Mouse (Mus musculus) adrenal gland, adult 18-20 months (tissue): ENCODE measurements around the gene Cyp1a1. TPM values are rescaled to one million over a fixed set of nuclear protein-coding genes. Genes with fewer than 3 reads are reported as not detected.

Experiments used
- DNase-seq, 2 experiments: peaks; one replicate each; pipeline ENCODE4 v3.0.0; 2021 to 2022; ENCODE audit warnings: low spot score in 2 of 2
- total RNA-seq, 2 experiments: library from RNA; stranded (reverse); gene quantifications; 1 replicate in 1 of 2; 2 replicates in 1 of 2; pipeline ENCODE4 v1.2.3; 2021

Gene Cyp1a1
- total RNA-seq, 2 experiments from 2014 or later = 0.17 to 1.0 TPM

DNA sequence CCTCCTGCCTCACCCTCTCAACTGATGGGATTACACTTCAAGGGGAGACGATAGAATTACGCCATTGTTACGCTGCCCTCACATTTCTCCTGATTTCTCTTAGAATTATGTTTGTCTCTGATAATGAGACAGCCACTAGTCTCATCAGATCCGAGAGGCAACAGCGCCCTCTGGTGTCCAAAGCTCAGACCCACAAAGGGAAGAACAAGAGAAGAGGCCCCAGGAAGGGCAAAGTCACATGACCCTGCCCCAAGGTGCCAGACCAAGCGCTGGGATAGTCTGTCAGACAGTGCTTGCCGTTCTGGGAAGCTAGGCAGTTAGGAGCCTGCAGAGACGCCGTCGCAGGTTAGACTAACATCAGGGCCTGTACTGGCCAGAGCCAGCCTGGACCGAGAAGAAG is 32.0 kb upstream of the Cyp1a1 start:
- DNase-seq = peak; percentile 96 to 98

DNA sequence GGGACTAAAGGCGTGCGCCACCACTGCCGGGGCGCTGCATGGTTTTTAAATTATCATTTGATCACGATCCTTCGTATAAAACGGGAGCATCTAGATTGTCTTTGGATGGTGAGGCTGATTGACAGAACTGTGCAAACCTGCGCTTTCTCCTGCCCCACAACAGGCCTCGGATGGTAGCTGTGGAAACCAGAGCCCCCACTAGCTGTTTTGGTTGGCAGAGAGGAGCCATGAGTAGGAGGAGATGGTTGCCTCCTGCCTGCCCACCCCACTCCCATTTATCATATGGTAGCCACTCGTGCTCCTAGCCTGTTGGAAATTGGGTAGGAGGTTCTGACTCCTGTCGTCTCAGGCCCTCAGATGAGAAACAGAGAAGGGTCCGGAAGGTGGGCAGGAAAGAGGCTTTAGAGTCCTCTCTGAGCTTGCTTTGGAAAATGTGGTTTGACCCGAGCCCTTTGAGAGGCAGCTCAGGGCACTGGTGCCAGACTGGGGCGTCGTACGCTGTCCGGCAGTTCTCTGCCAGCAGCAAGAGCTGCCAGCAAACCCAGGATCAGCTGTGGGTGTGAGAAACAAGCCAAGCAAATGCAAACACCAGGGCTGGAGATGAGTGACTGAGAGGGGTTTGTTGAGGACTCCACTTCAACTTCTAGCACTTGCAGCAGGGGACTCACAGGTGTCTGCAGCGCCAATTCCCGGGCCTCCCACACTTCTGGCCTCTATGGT is 30.9 kb upstream of the Cyp1a1 start:
- no peak for DNase-seq

DNA sequence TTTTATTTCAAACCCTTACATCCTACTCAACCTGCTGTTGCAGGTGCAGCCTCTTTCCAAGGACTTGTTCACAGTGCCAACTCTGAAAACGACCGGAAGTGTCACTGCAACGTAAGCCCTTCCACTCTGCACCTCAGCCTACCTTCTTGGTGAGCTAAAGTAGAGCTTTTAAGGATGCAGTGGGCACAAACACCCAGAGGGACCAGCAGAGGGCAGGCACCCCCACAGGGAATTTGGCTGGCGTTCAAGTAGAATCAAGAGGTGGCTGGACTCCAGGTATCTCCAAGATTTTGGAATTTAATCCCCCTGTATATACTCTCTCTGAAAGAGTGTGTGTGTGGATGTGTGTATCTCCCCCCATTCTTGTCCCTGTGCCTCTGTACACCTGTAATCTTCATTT is 29.9 kb upstream of the Cyp1a1 start:
- DNase-seq = no peak

DNA sequence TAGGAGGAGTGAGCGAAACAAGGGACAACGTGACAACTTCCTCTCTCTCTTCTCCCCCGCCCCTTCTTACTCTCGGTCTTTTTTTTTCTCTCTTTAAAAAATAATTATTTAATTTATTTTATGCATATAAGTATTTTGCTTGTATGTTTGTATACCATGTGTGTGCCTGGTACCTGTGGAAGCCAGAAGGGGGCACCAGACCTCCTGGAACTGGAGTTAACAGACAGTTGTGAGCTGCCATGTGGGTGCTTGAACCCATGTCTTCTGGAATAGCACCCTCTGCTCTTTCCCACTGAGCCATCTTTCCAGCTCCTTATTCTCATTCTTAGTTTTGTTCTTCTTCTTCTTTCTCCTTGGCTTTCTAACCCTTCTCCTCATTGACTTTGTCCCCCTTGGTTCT is 28.8 kb upstream of the Cyp1a1 start:
- no peak for DNase-seq

DNA sequence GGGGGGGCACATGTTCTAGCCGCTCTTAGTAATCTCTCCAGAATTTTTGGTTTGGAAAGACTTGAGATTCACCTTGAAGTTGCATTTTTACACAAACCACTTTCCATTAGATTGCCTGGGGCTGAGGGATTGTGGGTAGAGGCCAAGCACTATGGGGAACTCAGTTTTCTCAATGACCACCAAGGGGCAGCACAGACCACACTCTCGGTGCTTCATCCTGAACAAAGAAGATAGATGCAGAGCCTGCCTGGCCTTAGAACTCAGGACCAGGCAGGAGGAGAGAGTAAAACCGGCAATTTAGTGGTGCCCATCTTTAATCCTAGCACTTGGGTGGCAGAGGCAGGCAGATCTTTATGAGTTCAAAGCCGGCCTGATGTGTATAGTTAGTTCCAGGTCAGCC is 28.0 kb upstream of the Cyp1a1 start:
- peak; percentile 63 to 67 for DNase-seq

DNA sequence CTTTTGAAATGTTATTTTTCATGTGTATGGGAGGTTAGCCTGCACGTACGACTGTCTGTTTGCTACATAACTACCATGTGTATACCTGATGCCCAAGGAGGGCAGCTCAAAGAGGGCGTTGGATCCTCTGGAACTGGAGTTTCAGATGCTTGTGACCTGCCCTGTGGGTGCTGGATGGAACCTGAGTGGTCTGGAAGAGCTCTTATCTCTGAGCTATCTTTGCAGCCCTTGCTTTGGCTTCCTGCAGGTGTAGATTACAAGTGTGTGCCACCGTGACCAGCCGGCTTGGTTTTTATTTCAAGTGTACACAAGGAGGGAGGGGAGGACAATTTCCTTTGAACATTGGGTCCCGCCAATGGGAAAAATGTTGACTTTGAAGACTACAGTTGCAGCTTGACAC is 27.2 kb upstream of the Cyp1a1 start:
- DNase-seq = no peak

- no peak for DNase-seq
Observed at GRCm38 (mm10) chr9:57661552-57661951, 26.2 kb upstream of the Cyp1a1 start.

DNA sequence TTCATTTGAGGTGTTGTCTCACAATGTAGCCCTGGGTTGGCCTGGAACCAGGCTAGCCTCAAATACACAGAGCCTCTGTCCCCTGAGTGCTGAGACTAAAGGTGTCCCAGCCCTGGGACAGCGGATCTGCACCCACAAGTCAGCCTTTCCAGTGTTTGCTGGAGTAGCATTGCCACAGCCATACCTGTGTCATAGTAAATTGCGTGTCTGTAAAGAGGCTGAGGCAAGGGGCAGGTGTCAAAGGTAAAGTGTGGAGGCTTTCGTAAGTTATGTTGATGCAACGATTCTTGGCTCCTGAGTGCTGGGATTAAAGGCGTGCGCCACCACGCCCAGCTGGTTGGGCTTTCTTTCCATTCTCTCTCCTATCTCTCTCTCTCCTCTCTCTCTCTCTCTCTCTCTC is 23.1 kb upstream of the Cyp1a1 start:
- no peak for DNase-seq

- DNase-seq = no peak
Observed at GRCm38 (mm10) chr9:57666536-57666935, 21.2 kb upstream of the Cyp1a1 start.

DNA sequence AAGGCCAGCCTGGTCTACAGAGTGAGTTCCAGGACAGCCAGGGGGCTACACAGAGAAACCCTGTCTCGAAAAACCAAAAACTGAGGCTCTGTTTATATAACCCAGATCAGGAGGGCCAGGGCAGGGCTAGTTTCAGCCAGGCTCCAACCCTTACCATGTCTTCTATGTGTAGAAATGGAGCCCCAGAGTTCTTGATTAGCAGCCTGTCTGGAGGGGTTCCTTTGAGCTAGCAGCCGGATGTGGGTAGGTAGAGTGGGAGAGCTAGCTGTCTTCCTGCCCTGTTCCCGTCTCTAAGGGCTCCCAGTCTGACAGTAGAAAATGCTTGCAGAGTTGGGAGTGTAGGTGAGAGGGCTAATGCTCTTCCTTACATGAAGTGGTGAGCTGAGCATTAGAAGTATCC is 20.6 kb upstream of the Cyp1a1 start:
- DNase-seq = no peak

DNA sequence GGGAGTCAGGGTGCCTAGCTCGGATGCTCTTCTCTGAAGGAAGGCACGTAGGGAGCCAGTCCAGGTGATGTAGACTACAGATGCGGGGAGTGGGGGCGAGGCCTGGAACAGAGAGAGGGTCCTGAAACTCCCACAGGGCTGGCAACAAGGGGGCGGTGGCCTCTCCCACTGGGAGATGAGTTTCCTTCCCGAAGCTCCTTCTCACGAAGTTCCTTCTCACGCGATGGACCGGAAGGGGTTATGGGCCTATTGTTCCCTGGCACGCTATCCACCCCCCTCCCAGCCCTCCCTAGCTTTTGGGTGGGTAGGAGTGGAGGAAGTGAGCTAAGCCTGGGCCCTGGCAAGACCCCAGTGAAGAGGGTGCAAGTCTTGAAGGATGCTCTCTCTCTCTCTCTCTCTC is 19.9 kb upstream of the Cyp1a1 start:
- no peak for DNase-seq

DNA sequence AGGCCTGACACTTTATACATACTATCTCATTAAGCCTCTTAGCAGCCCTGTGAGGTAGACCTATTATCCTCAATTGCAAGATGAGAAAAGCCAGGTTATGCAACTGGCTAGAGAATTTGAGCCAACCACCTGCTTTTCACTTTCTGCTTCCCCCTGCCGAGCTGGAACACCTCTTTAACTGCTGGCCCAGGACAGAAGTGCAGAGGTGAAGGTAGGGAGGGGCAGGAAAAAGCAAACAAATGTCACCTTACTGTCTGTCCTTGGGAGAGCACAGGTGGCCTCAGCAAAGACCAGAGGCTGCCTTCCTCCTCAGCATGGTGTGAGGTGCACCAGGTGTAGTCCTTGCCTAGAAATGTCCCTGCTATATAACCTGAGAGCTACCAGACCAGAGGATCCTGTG is 19.5 kb upstream of the Cyp1a1 start:
- no peak for DNase-seq

DNA sequence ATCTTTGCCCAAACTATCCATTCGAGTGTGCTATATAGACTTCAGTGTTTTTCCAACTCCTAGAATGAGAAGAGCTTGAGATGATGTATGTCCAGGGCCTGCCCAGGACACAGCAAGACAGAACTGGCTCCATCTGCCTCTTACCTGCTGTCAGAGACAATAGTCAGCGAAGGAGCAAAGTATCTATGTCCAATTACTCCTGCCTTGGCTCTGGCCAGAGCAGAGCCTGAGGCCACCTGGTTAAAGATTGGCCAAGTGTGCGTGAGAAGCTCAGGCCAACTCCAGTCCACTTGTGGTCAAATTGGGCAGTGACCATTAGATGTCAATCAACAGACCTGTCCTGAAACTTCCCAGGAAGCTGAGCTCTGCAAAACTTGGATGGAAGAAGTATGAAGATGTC is 18.2 kb upstream of the Cyp1a1 start:
- no peak for DNase-seq

DNA sequence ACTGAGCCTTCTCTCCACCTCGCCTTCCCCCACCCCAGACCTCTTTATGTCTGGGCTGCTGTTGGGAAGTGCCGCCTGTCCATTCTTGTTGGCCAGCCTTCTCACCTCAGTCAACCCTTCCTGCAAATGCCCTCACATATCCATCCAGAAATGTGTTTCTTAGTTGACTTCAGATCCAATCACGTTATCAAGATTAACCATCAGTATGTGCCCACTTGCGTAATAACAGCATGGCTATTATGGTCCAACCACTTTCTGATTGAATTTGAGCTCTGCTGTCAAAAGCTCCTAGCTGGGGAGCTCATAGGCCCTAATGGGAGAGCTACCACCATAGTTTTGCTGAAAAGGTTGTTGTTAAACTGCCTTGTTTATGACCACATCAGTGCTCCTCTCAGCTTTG is 16.7 kb upstream of the Cyp1a1 start:
- DNase-seq = no peak

- DNase-seq = no peak
Observed at GRCm38 (mm10) chr9:57671500-57671899, 16.2 kb upstream of the Cyp1a1 start.

DNA sequence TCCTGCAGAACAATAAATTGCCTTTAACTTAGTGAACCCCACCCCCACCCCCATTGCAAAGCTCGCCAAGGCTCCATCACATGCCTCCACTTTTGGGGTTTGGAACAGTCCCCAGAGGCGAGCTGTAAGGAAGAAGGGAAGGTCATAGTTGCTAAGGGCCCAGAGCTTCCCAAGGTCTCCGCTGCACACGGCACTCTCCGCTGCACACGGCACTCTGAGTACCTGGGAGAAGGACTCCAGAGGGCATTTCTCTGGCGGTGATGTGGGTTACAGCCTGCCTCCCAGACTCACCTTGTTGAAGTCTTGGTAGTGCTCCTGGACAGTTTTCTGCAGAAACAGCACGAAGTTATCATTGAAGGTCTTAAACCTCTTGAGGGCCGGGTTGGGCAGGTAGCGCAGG is 6.3 kb upstream of the Cyp1a1 start:
- DNase-seq = no peak

GRCm38 (mm10) chr9:57683520-57683919 is 4.2 kb upstream of the Cyp1a1 start, which contains the start of gene Cyp1a2:
Cyp1a2 (minus strand) TSS chr9:57683703.
- DNase-seq = no peak

- no peak for DNase-seq
Observed at GRCm38 (mm10) chr9:57686011-57686410, 1.7 kb upstream of the Cyp1a1 start.

DNA sequence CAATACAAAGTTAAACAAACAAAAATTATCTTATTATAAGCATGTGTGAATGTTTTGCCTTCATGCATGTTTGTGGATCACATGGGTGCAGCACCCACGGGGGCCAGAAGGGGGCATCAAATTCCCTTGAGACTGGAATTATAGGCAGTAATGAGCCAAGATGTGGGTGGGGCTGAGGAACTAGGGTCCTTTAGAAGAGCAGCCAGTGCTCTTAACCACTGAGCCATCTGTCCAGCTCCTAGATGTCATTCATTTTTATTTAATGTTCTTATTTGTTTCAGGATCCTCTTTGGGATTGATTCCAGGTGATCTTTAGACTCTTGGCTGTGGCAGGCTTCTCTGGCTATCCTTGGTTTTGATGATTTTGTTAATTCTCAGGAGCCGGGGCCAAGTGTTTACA is 430 bp downstream of the Cyp1a1 start:
- DNase-seq = no peak

GRCm38 (mm10) chr9:57688606-57689005 is 878 bp downstream of the Cyp1a1 start:
- no peak for DNase-seq

GRCm38 (mm10) chr9:57694108-57694507 is 6.4 kb downstream of the Cyp1a1 start:
- no peak for DNase-seq

DNA sequence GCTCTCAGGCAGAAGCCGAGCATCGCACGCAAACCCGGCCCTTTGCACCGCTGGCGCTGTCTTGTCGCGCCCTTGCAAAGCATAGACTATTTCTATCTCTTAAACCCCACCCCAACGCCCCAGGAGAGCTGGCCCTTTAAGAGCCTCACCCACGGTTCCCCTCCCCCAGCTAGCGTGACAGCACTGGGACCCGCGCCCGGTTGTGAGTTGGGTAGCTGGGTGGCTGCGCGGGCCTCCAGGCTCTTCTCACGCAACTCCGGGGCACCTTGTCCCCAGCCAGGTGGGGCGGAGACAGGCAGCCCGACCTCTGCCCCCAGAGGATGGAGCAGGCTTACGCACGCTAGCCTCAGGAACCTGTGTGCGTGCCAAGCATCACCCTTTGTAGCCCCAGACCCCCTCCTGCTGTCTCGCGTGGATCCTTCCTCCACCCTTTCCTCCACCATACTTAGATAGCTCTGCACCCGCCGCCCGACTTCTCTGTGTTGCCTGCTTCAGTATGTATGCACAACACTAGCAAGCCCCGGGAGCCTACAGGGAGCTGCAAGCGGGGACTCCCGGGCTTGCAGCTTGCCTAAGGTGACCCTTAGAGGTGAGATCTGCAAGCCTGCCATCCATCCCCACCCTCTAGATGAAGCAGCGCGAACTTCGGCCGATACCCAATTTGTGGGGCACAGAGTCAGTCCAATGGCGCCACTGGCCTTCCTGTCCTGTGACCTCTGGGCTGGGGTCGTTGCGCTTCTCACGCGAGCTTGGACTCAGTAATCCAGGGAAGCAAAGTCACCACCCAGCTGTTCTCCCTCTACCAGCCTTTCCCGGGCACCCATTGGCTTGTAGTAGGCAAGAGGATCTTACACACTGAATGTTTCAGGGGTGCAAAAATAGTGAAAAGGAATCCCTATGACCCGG is 8.9 kb downstream of the Cyp1a1 start:
- peak in 1 of 2 experiments; percentile 27 for DNase-seq
